Mouse (Mus musculus): Measurements from ENCODE around the gene Chd1. TPM values are rescaled to one million over a fixed set of nuclear protein-coding genes. Genes with fewer than 3 reads are reported as not detected.

The Chd1 gene
- 10 to 100 TPM; 15.3 to 17.6 TPM for polyA plus RNA-seq (2017; shearing (Covaris generic))

DNA sequence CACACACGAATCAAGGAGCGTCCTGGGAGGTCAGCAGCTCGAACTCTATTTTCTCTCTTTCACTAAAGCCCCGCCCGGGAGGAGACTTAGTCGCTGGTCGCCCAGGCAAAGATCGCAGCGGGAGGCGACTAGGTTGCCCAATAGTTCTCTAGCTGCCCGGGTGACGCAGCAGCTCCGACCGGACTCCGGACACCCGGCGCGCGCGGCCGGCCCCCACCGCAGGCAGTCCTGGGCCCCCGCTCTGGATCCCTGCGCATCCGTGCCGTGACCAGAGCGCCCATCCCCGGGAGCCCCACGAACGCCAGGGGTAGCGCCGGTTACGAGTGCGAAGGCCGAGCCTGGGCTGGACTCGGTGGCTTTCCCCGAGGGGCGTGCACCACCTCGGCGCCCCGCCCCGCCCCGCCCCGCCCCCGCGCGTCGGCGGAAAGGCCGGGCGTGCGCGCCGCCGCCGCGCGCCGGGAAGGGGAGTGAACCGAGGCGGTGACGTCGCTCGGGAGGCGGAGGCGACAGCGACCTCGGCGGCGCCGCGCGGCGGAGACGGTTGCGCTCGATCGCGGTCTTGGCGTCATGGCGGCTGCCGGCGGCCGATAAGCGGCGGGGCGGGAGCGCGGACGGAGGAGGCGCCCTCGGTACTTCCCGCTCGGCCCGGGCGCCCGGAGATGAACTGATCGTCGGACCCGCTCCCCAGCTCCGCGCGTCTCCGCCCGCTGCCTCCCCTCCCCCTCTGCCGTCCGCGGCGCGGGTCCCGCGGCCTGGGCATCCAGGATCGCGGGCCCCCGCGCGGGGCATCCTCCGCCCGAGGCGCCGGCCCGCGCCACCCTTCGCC is at the start of gene Chd1:
Gene Chd1 (plus strand): TSS at position 493 of the 826 bp plus-strand sequence.
- peak; percentile 68 for ATAC-seq

GRCm38 (mm10) chr17:15656881-15657607 is 47.7 kb upstream of the Chd1 start:
- ATAC-seq = no peak

DNA sequence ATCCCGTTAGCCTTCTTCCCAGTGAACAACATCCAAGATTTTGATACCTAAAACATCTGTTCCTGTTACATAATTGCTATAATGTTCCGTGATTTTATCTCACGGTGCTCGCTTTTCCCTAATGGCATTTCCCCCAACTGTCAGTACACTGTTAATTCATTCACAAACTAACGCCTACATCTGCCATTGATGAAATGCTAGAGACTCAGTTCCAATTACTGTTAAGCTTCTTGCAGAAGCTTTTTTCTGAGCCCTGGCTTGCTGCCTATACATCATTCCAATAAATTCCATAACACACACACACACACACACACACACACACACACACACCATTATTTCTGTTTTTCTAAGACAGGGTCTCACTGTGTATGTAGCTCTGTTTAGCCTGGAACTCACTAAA is 31.9 kb upstream of the Chd1 start:
- ATAC-seq = no peak

DNA sequence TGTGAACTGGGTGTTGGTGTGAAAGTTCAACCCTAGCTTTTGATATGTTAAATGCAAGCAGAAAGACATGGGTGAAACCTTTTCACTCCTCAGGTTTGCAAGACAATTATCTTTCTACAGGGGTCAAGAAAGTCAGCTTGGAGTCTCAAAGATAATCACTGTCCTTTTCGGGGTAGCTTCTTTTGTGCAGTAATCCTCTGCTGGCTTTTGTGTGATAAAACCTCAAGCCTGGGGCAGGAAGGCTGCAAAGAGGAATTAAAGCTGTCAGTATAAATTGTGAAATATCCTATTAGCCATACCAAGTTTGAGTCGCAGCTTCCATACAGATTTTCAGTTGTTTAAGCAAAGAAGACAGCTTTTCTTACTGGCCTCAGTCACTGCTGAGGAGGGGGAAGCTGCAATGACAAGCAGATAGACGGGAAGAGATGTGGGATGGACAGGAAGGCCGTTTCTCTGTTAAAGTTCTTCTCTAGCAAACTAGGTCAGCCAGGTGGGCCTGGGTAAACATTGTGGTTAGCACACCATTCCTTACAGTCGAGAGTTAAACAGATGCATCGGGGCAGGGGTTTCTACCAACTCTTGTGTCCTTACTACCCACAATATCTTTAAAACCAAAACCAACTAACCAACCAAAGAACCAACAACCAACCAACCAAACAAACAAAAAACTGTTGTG is 26.7 kb upstream of the Chd1 start:
- ATAC-seq = no peak

- no peak for ATAC-seq
Observed at GRCm38 (mm10) chr17:15679966-15680630, 24.7 kb upstream of the Chd1 start.

DNA sequence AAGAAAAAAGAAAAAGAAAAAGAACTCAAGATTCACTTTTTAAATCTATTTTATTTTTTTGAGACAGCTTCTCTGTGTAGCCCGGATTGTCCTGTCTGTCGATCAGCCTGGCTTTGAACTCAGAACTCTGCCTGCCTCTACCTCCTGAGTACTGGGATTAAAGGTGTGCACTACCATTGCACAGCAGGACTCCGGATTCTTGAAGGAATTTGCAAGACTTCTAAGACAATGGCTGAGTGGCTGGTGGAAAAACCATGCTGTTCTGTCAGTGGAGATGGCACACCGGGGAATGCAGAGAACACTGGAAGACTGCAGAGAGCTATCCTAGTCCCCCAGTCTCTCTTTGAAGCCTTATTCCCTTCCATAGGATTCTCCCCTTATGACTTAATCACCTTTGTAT is 24.1 kb upstream of the Chd1 start:
- ATAC-seq = no peak

DNA sequence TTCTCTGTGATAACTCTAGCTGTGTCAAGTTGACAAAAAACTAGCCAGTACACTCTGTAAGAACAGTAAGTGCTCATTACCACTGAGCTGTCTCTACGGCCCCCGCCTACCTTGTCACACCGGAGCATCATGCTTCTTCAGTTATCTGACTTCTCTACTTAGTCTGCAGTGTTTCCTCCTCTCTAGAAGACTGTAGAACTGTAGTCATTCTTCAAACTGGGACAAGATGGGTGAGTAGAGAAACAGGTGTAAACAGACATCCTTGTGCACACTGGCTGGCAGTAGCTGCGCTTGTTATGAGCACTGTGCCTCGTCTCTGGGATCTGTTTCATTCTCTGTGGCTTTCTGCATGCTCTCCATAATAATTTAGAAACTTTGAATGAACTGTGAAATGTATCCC is 18.4 kb upstream of the Chd1 start:
- ATAC-seq = no peak

GRCm38 (mm10) chr17:15690304-15690703 is 14.5 kb upstream of the Chd1 start:
- no peak for ATAC-seq

DNA sequence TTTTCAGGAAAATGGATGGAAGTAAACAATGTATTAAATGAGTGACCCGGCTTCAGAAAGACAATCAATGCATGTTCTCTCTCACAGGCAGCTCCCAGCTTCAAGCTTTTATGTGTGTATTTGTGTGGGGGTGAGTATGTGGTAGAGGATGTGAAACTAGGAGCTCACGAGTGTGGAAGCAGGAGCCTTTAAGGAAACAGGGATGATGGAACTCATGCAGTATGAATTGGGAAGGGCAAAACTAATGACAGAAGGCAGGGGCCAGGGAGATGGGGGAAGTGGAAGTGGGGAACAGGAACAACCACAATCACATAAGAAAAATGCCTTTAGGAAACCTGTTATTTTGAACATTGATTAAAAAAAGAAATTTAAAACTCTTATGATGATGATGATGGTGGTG is 9.2 kb upstream of the Chd1 start:
- no peak for ATAC-seq

DNA sequence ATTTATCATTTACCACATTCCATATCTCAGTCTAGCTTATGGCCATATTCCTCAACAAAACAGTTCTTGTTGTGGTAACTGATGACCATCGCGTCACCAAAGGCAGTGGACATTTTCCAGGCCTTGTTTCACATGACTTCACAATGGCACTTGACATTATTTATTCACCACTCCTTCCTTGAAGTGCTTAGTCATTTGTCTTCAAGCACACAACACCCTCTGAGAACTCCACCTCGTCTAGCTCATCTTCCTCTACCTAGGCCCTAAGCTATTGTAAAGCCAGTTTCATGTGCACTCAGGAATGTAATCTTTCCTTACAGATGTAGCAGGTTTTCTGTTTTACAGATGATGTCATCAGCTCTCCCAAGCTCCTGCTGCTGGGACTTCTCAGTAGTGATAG is 5.8 kb upstream of the Chd1 start:
- ATAC-seq = no peak

DNA sequence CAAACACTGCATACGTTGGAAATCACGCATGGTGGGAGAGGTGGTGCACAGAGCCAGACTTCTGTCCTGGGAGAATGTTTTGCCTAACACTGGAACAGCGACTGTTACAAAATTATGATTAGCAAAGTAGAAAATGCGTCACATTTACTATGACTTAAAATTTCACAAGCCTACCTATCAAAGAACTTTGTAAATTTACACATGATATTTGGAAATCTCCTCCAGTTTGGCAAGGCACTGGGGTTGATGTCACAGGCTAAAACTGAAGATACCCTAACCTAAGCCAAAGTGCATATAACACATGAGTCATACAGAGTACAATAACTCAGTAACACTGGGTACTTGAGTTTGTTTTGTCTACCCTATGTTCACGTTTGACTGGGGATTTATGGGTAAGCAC is 3.3 kb upstream of the Chd1 start:
- no peak for ATAC-seq

GRCm38 (mm10) chr17:15704158-15704474 is 651 bp upstream of the Chd1 start:
- ATAC-seq = peak; percentile 18

DNA sequence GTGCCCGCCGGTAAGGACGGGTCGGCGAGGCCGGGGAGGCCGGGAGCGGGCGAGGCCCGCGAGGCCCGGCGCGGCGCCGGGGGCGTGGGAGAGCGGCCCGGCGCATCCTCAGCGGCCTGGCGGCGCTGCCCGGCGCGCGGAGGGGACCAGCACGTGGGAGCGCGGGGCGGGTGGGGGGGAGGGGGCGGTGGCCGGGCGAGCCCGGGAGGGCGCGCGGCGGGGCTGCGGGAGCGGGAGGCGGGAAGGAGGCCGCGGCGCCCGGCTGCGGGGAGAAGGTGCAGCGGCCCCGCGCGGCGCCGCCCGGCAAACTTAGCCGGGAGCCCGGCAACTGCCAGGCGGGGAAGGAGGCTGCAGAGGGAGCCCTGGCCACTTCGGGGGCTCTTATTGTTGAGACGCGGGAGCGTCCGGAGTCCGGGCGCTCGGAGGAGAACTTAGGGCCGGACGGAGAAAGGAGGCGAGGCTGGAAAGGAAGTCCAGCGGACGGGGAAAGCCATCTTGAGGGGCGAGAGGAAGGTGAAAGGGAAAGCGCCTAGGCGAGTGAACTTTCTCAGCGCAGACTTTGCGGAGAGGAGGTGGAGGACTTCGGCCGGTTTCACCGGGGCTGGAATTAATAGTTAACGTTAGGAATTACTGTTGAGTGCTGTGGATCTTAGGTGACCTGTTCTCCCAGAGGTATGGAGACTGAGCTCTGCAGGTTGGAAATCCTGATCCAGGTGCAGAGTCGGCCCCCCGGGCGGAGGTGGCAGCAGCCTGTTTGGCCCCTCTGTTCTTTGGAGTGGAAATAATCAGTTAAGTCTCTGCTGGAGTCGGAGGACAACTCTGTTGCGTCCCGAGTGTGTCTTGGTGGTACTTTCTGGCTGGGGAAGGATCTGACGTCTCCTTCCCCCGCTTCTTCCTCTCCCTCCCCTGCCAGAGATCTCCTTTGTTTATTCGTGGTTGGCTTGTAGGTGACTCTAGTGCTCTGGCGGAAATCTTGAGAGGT is 827 bp downstream of the Chd1 start:
- ATAC-seq = peak; percentile 77

- ATAC-seq = peak; percentile 23
Observed at GRCm38 (mm10) chr17:15714507-15714906, 9.7 kb downstream of the Chd1 start.

- ATAC-seq = peak; percentile 78
Observed at GRCm38 (mm10) chr17:15715013-15715902, 10.5 kb downstream of the Chd1 start.

- ATAC-seq = no peak
Observed at GRCm38 (mm10) chr17:15715940-15716339, 11.2 kb downstream of the Chd1 start.

GRCm38 (mm10) chr17:15720841-15721240 is 16.1 kb downstream of the Chd1 start:
- no peak for ATAC-seq

- peak; percentile 76 for ATAC-seq
Observed at GRCm38 (mm10) chr17:15723291-15723690, 18.5 kb downstream of the Chd1 start.

- ATAC-seq = peak; percentile 65
Observed at GRCm38 (mm10) chr17:15723866-15724475, 19.2 kb downstream of the Chd1 start.

DNA sequence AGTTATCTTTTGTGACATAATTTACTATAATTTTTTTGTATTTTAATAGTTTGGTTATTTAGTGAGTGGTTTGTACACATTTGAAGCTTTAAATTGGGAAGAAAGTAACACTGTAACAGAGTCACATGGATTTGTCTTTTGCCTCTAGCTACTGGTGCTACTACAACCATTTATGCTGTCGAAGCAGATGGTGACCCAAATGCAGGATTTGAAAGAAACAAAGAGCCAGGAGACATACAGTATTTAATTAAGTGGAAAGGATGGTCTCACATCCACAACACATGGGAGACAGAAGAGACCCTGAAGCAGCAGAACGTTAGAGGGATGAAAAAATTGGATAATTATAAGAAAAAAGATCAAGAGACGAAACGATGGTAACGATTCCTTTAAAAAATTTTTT is 26.9 kb downstream of the Chd1 start:
- ATAC-seq = no peak

Data from CD4-positive, CD25-positive, alpha-beta regulatory T cell, adult 4 months (primary cell).